Mouse (Mus musculus): ENCODE data around the gene Cpeb2. TPM values are rescaled to one million over a fixed set of nuclear protein-coding genes. Genes with fewer than 3 reads are reported as not detected.

Cpeb2 gene
- polyA plus RNA-seq, 1 experiment from 2014 or later, result 0.69 TPM

DNA sequence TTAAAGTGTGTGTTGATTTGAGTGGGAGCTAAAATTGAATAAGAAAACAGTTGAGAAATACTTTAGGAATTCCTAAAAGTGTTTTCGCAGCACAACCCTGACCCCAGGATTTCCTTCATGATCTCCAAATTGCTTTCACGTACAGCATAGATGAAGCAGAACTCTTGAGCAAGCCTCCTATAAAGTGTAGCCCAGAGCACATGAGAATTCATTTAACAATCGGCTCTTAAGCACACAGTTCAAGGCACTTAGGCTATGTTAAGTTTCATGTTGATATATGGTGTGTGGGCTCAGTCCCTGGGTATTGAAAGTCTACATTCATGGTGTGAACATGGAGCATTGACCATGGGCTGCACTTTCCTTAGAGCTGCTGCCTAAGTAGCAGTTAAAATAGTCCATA lies 97.3 kb downstream of the Cpeb2 start:
- Histone ChIP-seq H3K4me2 (no peak overlapping the region), H3K36me3 (no peaks in the 10 kb centered on the region), H3K9me3 (replicated peaks) (no peaks in the 10 kb centered on the region), H3K27me3 (no peaks in the 10 kb centered on the region), H3K4me3 (replicated peaks) (no peak overlapping the region), H3K9ac (no peak overlapping the region), H3K4me1 (replicated peaks) (no peaks in the 10 kb centered on the region), H3K27ac (no peak overlapping the region)
- ATAC-seq (ENCODE audit: low read depth), result no peak
- 64% methylated on average over 3 of the region's 3 CpGs for WGBS (ENCODE audit: insufficient replicate concordance)
- no peak for DNase-seq

DNA sequence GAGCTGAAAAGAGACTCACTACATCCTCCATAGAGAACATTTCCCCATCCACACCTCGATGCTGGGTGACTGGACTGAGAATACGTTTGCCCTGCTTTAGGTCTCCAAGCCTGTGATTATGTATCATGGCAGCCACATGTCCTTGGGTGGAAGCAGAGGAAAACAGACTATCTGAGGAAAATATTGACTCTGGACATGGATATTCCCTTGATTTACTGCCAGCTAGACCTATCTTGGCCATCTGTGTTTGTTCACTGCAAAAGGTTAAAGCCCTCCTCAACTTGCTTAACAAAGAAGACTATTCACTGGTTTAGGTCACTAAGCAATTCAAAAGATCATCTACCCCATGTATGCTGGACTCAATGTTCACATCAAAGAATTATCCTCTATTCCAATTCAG lies 101.5 kb downstream of the Cpeb2 start:
- Histone ChIP-seq H3K4me3 (replicated peaks) (no peak overlapping the region), H3K9ac (no peak overlapping the region), H3K4me2 (no peak overlapping the region), H3K9me3 (replicated peaks) (no peaks in the 10 kb centered on the region), H3K27me3 (no peaks in the 10 kb centered on the region), H3K27ac (no peak overlapping the region), H3K4me1 (replicated peaks) (no peaks in the 10 kb centered on the region), H3K36me3 (no peaks in the 10 kb centered on the region)
- ATAC-seq (ENCODE audit: low read depth), result no peak
- no peak for DNase-seq
- WGBS (ENCODE audit: insufficient replicate concordance), result 53% methylated on average over 2 of the region's 2 CpGs

DNA sequence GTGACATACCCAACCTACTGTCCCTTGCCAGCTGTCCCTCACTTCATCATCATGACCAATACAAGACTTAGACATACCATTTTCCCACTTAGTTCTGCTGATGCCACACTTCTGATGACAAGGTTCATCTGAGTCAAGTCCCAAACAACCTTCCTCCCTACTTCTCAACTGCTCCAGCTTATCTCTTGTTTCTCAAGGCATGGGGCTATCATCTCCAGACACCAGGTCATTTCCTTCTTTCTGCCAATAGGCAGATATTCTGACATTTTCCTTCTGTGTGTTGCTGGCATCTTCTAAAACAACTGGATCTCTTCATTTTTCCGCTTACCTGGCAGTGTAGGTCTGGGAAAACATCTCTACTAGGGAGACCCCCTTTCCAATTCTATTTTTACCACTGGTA lies 104.2 kb downstream of the Cpeb2 start:
- Histone ChIP-seq H3K27me3 (no peaks in the 10 kb centered on the region), H3K9ac (no peak overlapping the region), H3K4me3 (replicated peaks) (no peak overlapping the region), H3K4me2 (no peak overlapping the region), H3K4me1 (replicated peaks) (no peaks in the 10 kb centered on the region), H3K36me3 (no peaks in the 10 kb centered on the region), H3K27ac (no peak overlapping the region), H3K9me3 (replicated peaks) (no peaks in the 10 kb centered on the region)
- 53% methylated on average over 1 of the region's 1 CpGs for WGBS (ENCODE audit: insufficient replicate concordance)
- ATAC-seq (ENCODE audit: low read depth), result no peak
- DNase-seq, result no peak

DNA sequence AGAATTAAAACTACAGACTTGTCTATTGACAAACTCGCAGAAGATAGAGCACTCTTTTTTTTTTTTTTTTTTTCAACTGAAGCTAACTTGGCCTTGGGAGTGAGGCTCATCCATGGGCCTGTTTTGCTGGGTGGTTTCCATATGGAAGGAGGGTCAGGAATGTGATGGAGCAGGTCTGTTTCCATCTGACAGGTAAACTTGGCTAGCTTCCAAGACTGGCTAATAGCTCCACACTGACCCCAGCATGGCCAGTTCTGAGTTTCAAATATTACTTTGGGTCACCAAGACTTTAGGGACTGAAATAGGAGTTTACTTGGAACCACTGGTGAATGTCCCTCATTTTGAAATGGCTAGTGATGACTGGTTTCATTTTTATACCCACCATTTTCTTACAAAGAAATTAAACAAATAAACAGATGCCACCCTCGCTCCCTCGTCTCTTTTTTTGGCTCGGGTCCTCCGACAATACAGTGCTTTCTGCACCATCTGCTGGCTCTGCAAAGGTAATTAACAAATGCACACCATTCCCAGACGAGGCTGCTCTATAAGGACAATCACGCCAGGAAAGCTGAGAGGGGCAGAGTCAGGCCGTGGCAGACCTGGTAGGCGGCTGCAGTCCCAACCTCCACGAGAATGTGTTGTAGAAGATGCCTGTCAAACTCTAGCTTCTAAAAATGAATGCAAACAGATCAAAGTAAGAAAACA lies 106.0 kb downstream of the Cpeb2 start:
- Histone ChIP-seq H3K4me1 (replicated peaks) (no peaks in the 10 kb centered on the region), H3K36me3 (no peaks in the 10 kb centered on the region), H3K4me3 (replicated peaks) (no peak overlapping the region), H3K9me3 (replicated peaks) (no peaks in the 10 kb centered on the region), H3K4me2 (no peak overlapping the region), H3K9ac (no peak overlapping the region), H3K27ac (no peak overlapping the region), H3K27me3 (no peaks in the 10 kb centered on the region)
- 69% methylated on average over 10 of the region's 10 CpGs for WGBS (ENCODE audit: insufficient replicate concordance)
- ATAC-seq (ENCODE audit: low read depth), result no peak
- no peak for DNase-seq

Measured in liver, embryonic 13.5 days (tissue).